Mouse (Mus musculus) hindbrain, embryonic 12.5 days (tissue): ENCODE measurements around the gene Abca13. TPM values are rescaled to one million over a fixed set of nuclear protein-coding genes. Genes with fewer than 3 reads are reported as not detected.

Source experiments
- ATAC-seq: fragments of 200-750 bp; cut with Nextera tagmentation; 2 replicates; pipeline ENCODE4 v1.8.0; 2017; ENCODE audit warnings: moderate TSS enrichment; ENCODE audit not compliant: low FRiP score
- H3K27ac ChIP-seq: fragments of 300-500 bp; sonication (generic); 2 replicates; pipeline ENCODE4 v1.5.1; 2016; ENCODE audit warnings: mild to moderate bottlenecking
- H3K27me3 ChIP-seq: fragments of 300-500 bp; sonication (generic); 2 replicates; pipeline ENCODE4 v1.6.1; 2016; ENCODE audit warnings: mild to moderate bottlenecking
- H3K36me3 ChIP-seq: fragments of 300-500 bp; sonication (generic); 2 replicates; pipeline ENCODE4 v1.6.1; 2016; ENCODE audit warnings: mild to moderate bottlenecking
- H3K4me1 ChIP-seq: fragments of 300-500 bp; sonication (generic); 2 replicates; pipeline ENCODE4 v1.6.1; 2016
- H3K4me2 ChIP-seq: fragments of 300-500 bp; sonication (generic); replicated peaks from 2 replicates; pipeline ENCODE4 v1.6.1; 2016; ENCODE audit warnings: mild to moderate bottlenecking
- H3K4me3 ChIP-seq: fragments of 300-500 bp; sonication (generic); 2 replicates; pipeline ENCODE4 v1.5.1; 2016; ENCODE audit warnings: mild to moderate bottlenecking
- H3K9ac ChIP-seq: fragments of 300-500 bp; sonication (generic); 2 replicates; pipeline ENCODE4 v1.6.1; 2016; ENCODE audit warnings: mild to moderate bottlenecking, moderate library complexity
- H3K9me3 ChIP-seq: fragments of 300-500 bp; sonication (generic); replicated peaks from 2 replicates; pipeline ENCODE4 v1.6.1; 2016; ENCODE audit warnings: mild to moderate bottlenecking
- WGBS: fragments of 180-500 bp; shearing (Covaris S2); methylation state at CpG from one replicate; pipeline ENCODE4 v1.1.7; 2016; 5-methylcytosine and 5-hydroxymethylcytosine counted together
- polyA plus RNA-seq: library from polyadenylated mRNA; unstranded; fragments of >200 nt; fragmentation: Nextera tagmentation; extraction: Ambion mirVana; gene quantifications from 2 replicates; pipeline ENCODE4 v1.2.1, GENCODE M21; 2016

Gene Abca13
- polyA plus RNA-seq, 1 experiment from 2014 or later: 0.04 TPM

- Histone ChIP-seq H3K4me1 (no peaks in the 10 kb centered on the region), H3K4me2 (no peak overlapping the region), H3K27me3 (no peaks in the 10 kb centered on the region), H3K9ac (no peak overlapping the region), H3K4me3 (no peak overlapping the region), H3K27ac (no peak overlapping the region), H3K36me3 (no peaks in the 10 kb centered on the region), H3K9me3 (no peaks in the 10 kb centered on the region)
- 87% methylated on average over 1 of the region's 1 CpGs for WGBS
- ATAC-seq: no peak
These were observed 434.1 kb downstream of the Abca13 start for GRCm38 (mm10) chr11:9625812-9626211.

GRCm38 (mm10) chr11:9647272-9647671, 455.5 kb downstream of the Abca13 start:
- Histone ChIP-seq H3K36me3 (no peaks in the 10 kb centered on the region), H3K27ac (no peak overlapping the region), H3K4me1 (no peaks in the 10 kb centered on the region), H3K9ac (no peak overlapping the region), H3K4me3 (no peak overlapping the region), H3K4me2 (no peak overlapping the region), H3K9me3 (no peaks in the 10 kb centered on the region), H3K27me3 (no peaks in the 10 kb centered on the region)
- no peak for ATAC-seq
- 80% methylated on average over 3 of the region's 3 CpGs for whole genome bisulfite sequencing

- WGBS: 62% methylated on average over 3 of the region's 3 CpGs
- H3K4me1 ChIP-seq: no peaks in the 10 kb centered on the region
- ATAC-seq: no peak
- H3K9ac ChIP-seq: no peak overlapping the region
- no peaks in the 10 kb centered on the region for H3K9me3 ChIP-seq
- no peak overlapping the region for H3K4me2 ChIP-seq
- no peak overlapping the region for H3K27ac ChIP-seq
- no peaks in the 10 kb centered on the region for H3K36me3 ChIP-seq
- no peak overlapping the region for H3K4me3 ChIP-seq
- no peaks in the 10 kb centered on the region for H3K27me3 ChIP-seq
These were observed 456.2 kb downstream of the Abca13 start for GRCm38 (mm10) chr11:9647991-9648390.

- no peaks in the 10 kb centered on the region for H3K9me3 ChIP-seq
- no peak overlapping the region for H3K9ac ChIP-seq
- WGBS: 88% methylated on average over 3 of the region's 3 CpGs
- no peaks in the 10 kb centered on the region for H3K36me3 ChIP-seq
- no peaks in the 10 kb centered on the region for H3K4me1 ChIP-seq
- no peak overlapping the region for H3K4me3 ChIP-seq
- no peak overlapping the region for H3K4me2 ChIP-seq
- H3K27me3 ChIP-seq: no peaks in the 10 kb centered on the region
- no peak for ATAC-seq
- no peak overlapping the region for H3K27ac ChIP-seq
These were observed 475.0 kb downstream of the Abca13 start for GRCm38 (mm10) chr11:9666648-9667255.

GRCm38 (mm10) chr11:9669430-9669829, 477.7 kb downstream of the Abca13 start:
- H3K4me2 ChIP-seq: no peak overlapping the region
- no peaks in the 10 kb centered on the region for H3K9me3 ChIP-seq
- WGBS: 84% methylated on average over 1 of the region's 1 CpGs
- H3K4me1 ChIP-seq: no peaks in the 10 kb centered on the region
- H3K9ac ChIP-seq: no peak overlapping the region
- H3K27me3 ChIP-seq: no peaks in the 10 kb centered on the region
- ATAC-seq: no peak
- H3K36me3 ChIP-seq: no peaks in the 10 kb centered on the region
- no peak overlapping the region for H3K4me3 ChIP-seq
- no peak overlapping the region for H3K27ac ChIP-seq

GRCm38 (mm10) chr11:9684952-9685351, 493.2 kb downstream of the Abca13 start:
- ATAC-seq: no peak
- H3K36me3 ChIP-seq: no peaks in the 10 kb centered on the region
- 97% methylated on average over 2 of the region's 2 CpGs for WGBS

GRCm38 (mm10) chr11:9705190-9705589, 513.4 kb downstream of the Abca13 start:
- Histone ChIP-seq H3K9ac (no peak overlapping the region), H3K36me3 (no peaks in the 10 kb centered on the region), H3K4me3 (no peak overlapping the region), H3K4me2 (no peak overlapping the region), H3K27me3 (no peaks in the 10 kb centered on the region), H3K9me3 (no peaks in the 10 kb centered on the region), H3K27ac (no peak overlapping the region), H3K4me1 (no peaks in the 10 kb centered on the region)
- 65% methylated on average over 3 of the region's 3 CpGs for WGBS
- 0 out of 2 replicates have a peak, but pooled peaks have one; percentile 63 for ATAC-seq

More at GRCm38 (mm10) chr11:9684952-9685351, 493.2 kb downstream of the Abca13 start:
- H3K27ac ChIP-seq: no peak overlapping the region
- H3K4me2 ChIP-seq: no peak overlapping the region
- no peak overlapping the region for H3K4me3 ChIP-seq
- no peaks in the 10 kb centered on the region for H3K27me3 ChIP-seq
- no peaks in the 10 kb centered on the region for H3K4me1 ChIP-seq
- H3K9me3 ChIP-seq: no peaks in the 10 kb centered on the region
- H3K9ac ChIP-seq: no peak overlapping the region

GRCm38 (mm10) chr11:9727810-9728490, 536.2 kb downstream of the Abca13 start:
- Histone ChIP-seq H3K36me3 (no peaks in the 10 kb centered on the region), H3K27me3 (no peaks in the 10 kb centered on the region), H3K4me2 (no peak overlapping the region), H3K4me3 (no peak overlapping the region), H3K4me1 (no peaks in the 10 kb centered on the region), H3K9ac (no peak overlapping the region), H3K9me3 (no peaks in the 10 kb centered on the region), H3K27ac (no peak overlapping the region)
- WGBS: 83% methylated on average over 2 of the region's 2 CpGs
- no peak for ATAC-seq

GRCm38 (mm10) chr11:9731300-9731699, 539.6 kb downstream of the Abca13 start:
- no peak for ATAC-seq
- no peaks in the 10 kb centered on the region for H3K9me3 ChIP-seq
- no peak overlapping the region for H3K27ac ChIP-seq
- no peaks in the 10 kb centered on the region for H3K27me3 ChIP-seq
- 86% methylated on average over 1 of the region's 1 CpGs for WGBS
- H3K4me1 ChIP-seq: no peaks in the 10 kb centered on the region
- H3K36me3 ChIP-seq: no peaks in the 10 kb centered on the region
- no peak overlapping the region for H3K4me3 ChIP-seq
- H3K4me2 ChIP-seq: no peak overlapping the region
- no peak overlapping the region for H3K9ac ChIP-seq

Other genes with a start within 250 kb of the Abca13 start
- 0.05 and 0.13 TPM in 2 replicates for gene Pkd1l1, start 218.7 kb upstream of the Abca13 start, polyA plus RNA-seq
- 15.3 and 16.4 TPM in 2 replicates for gene Hus1, start 180.8 kb upstream of the Abca13 start, polyA plus RNA-seq
- 0.77 and 1.3 TPM in 2 replicates for gene Gm11992, start 143.3 kb upstream of the Abca13 start, polyA plus RNA-seq
- 0.25 TPM in 1 of 2 replicates, not detected in the other for gene Sun3, start 143.0 kb upstream of the Abca13 start, polyA plus RNA-seq
- 3.6 and 4.8 TPM in 2 replicates for gene Upp1, start 73.8 kb upstream of the Abca13 start, polyA plus RNA-seq